Mouse (Mus musculus) lung, postnatal 0 days (tissue): ENCODE measurements around the gene Mrpl49.

Source experiments
- CTCF ChIP-seq: IDR thresholded peaks from 2 replicates; pipeline ENCODE4 v1.5.1; 2016; ENCODE audit warnings: antibody characterized with exemption, mild to moderate bottlenecking
- EP300 ChIP-seq: IDR thresholded peaks from 2 replicates; pipeline ENCODE4 v1.6.1; 2016; ENCODE audit warnings: antibody characterized with exemption, mild to moderate bottlenecking, control low read depth

DNA sequence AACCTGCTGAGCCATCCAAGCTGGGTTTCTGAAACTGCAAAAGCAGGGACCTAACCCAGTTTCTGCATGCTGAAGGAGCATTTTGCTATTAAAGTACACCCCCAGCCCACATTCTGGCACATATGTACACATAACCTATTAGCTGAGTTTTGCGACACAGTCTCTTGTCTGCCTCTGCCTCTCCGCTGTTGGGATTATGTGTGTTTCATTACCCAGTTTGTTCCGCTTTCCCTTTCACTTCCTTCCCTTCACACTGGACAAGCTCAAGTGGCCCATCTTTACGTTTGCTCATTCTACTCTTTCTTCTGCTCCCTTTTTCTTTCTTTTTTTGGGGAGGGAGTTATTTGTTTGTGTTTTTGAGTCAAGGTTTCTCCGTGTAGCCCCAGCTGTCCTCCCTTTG is 16.3 kb upstream of the Mrpl49 start:
- TF ChIP-seq CTCF: no peak
- no peak for TF ChIP-seq EP300
